Mouse (Mus musculus) urinary bladder, postnatal 4 days (tissue): ENCODE data around the gene Arhgap15.

ENCODE experiments used
- DNase-seq, 2 experiments: peaks; one replicate each; pipeline ENCODE4 v3.0.0; 2021 to 2022; ENCODE audit warnings: low spot score in 2 of 2

Arhgap15 gene

DNA sequence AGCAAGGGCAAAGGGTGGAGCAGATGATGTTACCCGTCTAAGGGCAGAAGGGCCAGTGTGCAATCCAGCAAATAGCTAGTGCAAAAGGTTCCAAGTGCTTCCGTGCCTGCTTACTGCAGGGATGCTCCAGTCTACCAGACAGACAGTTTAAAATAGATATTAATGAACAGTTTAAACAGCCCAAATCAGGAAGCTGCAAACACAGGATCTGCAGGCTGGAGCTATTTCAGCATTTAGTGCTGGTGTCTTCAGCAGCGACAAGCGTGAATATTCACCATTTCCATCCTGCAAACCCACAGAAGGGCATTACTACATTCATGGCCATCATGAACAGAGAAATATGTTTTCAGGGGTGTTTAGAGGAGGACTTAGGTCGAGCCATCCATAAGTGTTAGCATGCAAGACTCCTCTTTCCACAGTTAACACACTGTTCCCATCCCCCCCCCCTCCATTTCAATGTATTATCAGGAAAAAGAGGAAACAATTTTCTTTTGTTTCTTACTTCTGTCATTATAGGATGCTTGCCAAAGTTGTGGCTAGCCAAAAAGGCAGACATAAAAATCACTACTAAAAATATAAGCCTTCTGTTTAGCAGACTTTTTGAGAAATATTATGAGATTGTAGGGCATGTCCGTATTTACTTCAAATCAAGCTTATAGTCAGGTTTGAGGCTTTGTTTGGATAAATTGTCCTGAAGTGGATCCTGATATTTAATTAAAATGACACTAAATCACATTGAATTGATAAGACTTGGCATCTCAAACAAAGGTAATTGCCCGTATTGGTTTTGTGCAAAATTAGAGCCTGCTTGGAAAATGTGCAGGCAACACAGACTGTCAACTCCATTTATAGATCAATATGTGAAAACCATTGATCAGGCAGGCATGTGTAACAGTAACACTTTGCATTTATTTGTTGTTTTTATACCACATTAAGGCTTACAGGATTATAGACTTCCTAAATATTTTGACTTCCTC, 35.4 kb downstream of the Arhgap15 start:
- DNase-seq, result no peak

DNA sequence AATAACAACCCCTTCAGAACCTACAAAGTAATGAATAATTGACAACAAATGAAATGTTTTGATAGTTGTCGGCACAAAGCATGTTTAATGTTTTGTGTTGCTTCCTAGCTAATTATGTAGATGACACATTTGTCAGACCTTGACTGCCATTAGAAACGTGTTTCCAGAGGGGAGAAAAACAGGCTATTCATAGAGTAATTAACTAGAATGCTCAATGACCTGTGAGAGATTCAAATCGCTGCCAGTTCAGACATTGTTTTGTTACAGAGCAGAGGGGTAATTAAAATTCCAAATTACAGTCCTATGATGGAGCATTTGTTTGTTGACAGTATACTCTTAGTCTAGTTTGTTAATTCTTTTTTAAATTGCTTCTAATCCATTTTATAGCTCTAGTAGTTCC, 37.5 kb downstream of the Arhgap15 start:
- DNase-seq, result no peak

DNA sequence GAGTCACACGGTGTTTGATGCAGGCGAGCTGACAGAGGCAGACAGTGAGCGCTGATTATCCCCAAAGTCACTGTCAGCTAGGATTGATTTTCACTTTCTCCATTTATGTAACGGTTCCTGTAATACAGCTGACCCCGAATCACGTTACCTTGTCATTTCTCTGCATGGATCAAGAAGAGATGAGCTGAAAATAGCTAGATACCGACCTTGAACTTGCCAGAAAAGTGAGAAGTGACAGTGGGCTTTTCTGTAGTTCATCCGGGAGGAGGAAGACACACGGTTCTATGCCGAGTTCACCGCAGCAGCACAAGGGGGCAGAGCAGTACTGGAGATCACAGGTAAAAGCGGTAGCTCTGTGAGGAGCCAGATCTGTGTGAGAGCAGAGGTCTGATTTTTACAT, 38.5 kb downstream of the Arhgap15 start:
- DNase-seq, result no peak

DNA sequence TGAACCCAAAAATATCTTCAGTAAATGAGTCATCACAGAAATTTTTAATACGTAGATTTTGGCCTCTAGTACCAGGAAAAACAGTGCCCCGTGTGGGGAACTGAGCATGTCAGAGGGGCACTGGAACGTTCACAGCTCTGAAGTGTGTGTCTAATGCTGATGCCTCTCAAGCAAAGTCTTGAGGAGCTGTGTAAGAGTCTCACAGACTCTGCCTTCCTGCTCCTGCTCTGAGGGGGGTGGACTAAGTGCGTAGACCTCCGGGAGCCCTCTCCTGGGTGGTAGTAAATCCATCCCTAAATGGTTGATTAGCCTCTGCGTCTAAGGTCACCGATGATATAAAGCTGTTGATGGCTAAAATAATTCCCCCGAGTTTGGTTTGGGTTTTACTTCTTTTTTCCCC, 39.9 kb downstream of the Arhgap15 start:
- DNase-seq, result no peak

DNA sequence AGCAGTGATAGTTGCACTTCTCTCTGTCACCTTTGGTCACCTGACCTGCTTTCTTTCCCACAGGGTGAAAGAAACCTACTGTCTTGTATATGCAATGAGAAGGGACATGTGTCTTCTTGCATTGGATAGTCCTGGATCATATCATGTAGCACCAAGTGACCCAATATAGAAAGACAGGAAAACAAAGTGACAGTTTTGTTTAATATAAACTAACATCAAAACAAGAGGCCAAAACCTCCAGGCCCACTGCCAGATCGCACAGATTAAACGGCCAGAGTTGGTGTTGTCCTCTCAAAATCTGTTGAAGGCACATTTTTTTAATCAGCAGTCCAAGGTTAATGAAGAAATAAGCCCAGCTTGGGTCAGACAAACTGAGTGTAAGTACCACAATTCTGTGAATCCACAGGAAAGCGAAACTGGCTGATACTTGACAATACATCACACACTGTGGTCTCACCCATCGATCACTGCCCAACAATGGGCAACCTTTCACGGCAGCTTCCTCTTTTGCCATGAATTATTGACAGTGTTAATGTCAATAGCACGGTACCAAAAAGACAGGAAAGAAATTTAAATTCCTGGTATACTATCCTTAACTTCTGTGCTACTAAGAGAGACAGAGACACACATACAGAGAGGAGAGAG, 41.5 kb downstream of the Arhgap15 start:
- no peak for DNase-seq

DNA sequence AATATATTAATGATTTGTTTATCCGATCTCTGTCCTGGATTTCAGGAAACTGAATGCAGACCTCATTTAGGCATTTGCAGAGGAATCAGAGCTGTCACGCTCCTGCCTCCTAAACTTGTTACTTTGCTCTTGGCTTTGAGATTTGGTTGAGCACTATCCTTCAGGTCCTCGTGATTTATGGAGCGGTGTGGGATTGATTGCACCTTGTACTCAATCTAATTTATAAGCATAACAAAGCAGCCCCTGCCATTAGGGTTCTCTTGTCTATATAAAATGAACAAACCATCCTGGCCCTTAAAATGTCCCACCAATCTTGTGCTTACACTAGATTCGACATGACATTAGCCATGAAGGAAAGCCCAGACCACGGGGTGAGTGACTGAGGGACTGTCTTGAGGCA, 43.0 kb downstream of the Arhgap15 start:
- DNase-seq, result no peak

DNA sequence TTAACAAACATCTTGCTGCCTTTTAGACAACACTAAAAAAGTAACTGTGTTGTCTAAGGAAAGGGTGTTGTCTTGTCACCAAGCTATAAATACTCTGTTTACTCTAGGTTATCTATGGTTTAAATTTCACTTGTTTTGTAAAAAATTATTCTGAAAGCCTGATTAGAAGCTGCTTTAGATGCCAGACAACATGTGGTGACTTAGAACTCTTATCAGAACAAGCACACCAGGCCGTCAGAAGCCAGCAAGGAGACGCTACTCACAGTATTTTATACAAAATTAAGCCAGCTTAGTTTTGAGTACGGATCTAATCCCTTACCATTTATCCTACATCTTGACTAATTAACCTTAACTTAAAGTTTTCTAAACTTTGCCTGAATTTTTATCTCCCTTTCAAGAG, 44.5 kb downstream of the Arhgap15 start:
- no peak for DNase-seq

DNA sequence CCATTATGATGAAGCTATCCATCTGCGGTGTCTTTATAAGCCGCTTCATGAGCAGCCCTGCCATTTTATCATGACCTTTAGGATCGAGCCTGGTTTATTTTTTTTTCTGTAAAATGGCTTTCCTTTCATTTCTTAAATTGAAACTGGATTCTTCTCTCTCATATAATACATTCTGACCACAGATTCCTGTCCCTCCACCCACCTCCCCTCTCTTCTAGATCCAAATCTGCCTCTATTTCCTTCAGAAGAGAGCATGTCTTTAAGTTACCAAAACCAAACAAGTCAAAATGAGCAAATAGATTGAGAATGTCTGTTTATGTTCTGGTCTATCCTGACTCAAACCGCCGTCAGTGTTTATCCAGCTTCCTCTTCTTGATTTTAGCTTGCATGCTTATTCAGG, 46.1 kb downstream of the Arhgap15 start:
- DNase-seq, result no peak

DNA sequence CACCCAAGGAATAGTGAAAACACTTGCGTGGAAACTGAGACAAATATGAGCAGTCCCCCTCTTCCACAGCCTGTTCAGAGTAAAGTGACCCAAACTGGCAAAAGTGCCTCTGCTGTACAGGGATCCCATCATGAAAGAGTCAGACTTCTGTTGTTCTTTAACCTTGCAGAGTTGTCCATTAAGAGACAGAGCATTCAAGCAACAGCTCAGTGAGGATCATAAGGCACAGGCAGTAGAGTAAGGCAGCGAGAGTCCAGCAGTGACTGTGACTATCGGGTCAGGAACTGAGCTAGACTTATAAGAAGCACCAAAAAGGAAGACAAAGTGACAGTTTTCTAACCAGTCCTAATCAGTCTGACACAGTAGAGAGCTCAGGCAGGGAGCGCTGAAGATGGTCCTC, 47.8 kb downstream of the Arhgap15 start:
- no peak for DNase-seq

DNA sequence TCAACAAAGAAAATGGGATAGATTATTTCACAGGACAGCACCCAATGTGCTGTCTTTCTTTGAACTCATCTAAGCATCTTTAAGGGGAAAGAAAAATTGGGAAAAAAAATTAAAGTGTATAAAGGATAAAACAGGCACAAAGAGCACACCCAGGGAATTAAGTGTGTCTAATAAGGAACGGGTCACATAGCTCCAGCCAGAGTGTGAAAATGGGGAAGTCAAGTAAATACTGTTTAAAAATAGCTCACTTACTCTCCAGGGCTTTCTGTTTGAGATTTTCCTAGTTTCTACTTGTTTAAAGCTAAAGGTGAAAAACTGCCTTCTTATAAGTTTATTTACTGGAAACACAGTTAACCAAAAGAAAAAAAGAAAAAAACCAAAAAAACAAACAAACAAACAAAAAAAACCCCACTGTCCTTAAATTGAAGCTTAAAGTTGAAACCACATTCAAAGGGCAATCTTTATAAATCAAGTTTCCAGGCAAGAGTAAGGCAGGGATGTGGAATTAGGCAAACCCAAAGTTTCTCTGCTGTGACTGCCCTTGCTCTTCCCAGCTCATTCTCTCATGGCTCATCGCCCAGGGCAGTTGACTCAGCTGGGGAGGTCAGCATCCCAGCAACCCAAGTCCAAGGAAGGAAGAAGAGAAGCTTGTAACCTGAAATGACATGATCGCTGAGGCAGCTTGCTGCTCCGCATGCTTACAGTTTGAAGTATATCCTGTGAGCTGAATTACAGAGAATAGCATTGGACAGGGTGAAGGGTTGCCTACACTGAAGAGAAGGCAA, 57.5 kb downstream of the Arhgap15 start:
- DNase-seq, result no peak

DNA sequence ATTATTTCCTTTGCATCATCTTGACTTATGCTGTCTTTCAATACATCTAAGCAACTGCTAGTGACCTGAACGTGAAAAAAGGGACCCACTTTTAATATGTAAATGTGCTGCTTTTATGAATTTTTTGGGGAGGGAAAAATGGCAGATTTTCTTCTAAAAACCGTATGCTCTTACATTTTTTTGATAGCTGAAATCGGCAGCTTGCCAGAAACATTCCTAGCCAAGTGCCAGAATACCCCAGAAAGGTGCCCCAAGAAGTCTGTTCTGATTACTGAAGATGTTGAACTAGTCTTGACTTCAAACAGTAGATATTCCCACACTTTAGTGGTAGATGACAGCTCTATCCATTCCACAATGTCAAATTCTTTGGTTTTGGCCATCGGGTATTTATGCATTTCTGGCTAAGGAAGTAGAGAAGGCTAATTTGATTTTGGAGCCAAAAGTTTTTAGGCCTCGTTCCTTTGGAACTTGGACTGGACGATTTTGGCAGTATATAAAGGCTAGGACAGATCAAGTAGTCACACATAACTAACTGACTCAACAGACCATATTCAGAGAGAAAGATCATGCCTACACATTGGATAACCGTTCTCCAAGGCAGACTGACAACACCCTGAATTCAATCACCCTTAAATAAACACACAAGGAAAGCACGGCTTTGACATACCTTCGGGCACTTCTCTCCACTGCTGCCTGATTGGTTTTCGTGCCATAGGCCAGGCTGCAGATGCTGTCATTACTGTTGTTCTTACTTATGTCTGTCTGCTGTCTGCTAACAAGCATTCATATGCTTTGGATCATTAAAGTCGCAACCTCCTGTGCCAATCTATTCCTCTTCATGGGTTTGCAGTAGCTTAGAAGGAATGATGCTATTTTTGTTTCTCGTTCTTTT, 67.5 kb downstream of the Arhgap15 start:
- DNase-seq, result no peak

DNA sequence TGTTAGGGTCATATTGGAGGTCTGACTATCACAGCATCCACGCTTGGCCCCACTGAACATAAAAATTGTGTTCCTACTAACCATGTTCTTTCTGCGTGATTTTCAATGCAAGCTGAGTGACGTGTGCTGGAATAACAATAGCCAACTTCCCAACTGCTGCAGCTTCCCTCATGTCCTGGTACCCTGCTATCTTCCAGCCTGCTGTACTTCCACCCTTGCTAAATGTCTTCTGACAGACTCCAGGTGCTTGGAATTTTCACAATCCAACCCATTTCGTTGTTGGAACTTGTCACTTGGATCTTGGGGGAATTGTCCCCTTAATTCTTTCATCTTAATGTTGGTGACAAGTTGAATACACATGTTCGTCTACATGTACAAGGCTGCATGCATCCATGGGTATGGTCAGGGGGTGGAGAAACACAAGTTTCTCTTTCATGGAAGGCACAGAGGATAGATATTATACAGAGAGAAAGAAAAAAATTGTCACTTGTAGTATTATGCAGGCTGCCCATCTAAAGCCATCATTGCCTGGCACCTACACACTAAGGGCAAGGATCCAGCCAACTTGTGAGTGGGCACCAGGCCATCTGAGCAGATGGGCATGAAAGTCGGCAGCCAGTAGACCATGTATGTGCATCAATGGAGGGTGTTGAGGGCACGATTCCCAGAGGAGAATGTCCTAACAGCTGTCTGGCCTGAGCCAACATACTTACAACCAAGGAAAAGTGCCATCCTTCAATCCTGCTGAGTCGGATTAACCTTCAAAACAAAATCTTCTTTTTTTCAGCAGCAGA, 68.4 kb downstream of the Arhgap15 start:
- no peak for DNase-seq

DNA sequence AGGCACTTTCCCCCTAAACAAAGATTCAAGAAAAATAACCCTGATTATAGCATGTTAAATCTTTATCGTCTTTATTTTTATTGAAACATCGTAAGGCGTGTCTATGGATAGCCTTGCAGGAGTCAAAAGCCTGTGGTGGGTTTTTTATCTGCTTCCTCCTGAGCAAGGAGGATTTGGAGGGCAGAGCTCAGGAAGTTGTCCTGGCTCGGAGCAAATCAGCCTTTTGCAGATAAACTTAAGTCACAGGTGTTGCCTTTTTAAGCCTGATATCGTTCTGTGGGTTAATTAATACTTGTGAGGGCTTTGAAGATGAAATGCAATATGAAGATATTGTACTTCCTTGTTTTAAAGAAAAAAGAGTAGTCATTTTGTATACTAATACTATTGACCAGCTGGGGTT, 87.3 kb downstream of the Arhgap15 start:
- no peak for DNase-seq

DNA sequence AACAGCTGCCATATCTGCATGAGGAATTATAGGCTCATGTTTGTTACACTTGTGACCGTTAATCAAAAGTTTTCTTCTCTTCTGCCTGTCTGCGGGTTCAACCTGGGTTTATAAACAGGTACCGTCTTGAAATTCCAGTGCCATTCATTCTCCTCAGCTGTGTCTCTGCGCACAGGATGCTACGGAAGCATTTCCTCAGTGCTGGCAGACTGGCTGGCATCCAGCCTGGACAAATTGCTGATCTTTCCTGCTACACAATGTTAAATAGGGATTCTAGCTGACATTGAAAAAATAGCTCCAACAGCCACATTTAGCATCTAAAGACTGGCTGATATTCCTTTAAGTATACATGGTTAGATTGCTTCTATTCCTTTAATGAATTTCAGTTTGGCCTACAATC, 93.0 kb downstream of the Arhgap15 start:
- DNase-seq, result no peak

DNA sequence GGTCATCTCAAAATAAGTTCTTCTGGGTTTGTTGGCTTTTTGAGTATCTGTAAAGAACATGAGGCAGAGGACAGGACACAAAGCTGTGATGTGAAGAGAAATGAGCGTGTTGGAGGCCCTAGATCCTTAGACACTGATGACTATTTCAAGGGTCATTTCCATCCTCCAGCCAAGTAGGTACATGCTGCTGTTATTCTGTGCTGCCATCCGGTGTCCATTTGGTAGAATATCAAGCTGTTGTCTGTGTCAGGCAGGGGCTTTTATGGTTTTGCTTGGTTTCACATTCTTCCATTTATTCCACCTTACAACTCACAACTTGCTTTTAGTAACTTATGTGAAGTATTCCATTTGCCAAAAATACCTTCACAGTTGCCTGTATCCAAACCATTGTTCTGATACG, 102.6 kb downstream of the Arhgap15 start:
- no peak for DNase-seq

DNA sequence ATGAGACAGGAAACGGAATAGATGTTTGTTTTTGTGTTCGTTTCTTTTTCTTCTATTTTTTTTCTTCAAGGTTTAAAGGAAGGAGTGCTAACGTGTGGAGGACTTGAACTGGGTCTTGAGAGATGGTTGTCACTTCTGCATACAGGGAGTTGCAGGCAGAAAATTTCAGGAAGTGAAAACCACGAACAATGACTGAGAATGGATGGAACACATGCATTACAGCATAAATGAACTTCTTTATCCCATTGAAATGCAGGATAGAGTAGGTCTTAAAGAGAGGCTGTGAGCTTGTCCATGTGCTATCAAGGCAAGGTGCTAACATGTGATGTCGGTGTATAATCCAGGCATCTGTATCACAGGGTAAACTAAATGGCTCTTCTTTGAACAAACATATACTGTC, 114.1 kb downstream of the Arhgap15 start:
- DNase-seq, result no peak

DNA sequence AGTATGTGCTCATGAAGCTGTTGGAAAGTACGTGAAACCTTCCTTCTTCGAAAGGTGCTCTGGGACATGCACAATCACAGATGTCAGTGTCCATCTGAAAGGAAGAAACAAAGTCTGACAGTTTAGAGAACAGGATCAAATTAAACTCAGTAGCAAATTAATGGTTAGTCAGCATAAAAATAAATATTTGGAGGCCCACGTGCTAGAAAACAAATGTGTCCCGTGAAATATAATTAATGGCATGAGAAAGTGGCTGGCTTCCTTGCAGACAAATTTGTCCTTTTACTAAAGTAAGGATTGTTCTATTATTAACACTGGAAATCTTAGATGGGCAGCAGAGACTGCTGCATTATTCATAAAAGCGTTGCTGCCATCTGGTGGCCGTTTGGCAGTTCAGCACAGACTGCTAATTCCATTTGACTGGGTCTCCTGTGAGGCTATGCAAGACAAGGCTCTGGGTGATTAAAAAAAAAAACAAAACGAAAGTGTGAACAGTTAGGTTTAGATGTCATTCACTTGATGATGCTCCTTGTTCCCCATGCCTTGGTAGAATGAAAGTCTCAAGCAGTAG, 153.9 kb downstream of the Arhgap15 start:
- DNase-seq, result peak; percentile 52 to 75

DNA sequence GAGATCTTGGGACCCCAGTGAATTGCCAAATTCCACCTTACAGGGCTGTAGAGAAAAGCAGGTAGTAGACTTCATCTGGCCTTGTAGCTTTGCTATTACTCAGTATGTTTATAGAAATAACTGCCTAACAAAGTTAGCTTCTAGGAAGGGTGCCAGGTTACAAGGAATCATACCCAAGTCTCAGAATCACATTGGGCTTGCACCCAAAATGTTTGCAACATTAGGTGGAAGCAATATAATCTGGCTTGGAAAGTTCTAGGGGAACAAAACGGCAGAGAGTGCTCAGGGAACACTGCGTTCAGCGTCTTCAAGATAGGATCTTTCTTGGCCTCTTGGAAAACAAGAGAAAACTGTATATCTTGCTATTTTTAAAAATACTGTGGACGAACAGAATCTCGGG, 158.9 kb downstream of the Arhgap15 start:
- no peak for DNase-seq

DNA sequence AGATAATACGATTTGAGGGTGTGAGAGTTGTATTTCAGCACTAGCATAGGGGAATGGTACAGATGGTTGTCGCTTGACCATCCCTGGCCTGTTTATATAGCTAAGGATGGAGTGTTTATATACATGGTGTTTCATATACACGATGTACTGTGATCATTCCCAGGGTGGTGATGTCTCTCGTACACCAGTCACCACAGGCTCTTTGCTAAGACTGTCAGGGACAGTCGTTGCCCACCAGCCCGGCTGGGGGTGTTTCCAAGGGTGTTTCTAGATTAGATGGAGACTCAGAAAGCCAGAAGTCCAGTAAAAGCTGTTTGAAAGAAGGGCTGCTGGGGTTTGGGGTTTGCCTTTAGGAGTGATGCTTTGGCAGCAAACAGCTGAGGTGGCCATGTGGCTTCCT, 165.5 kb downstream of the Arhgap15 start:
- no peak for DNase-seq

DNA sequence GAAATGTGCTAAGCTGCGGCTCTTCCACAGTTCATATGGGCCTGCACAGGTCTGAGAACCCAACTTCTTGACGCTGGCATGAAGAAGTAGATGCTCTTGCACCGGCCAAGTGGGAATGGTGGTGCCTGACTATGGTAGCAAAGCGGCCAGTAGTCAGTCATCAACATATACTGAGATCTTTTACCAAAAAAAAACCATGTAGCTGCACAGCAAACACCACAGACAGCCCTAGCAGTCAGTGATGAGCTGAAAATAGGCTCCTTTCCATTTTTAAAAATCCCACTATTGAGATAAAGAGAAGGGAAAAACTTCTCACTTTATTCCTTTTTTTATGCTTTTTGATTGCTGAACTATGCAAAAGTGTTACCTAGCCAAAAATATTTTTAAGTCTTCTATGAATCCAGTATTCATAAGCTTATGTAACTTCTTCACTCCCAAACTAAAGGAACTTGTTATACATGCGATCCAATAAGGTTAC, 175.3 kb downstream of the Arhgap15 start:
- DNase-seq, result no peak
